Mouse (Mus musculus): Measurements from ENCODE around the gene Git1. TPM values are rescaled to one million over a fixed set of nuclear protein-coding genes. Genes with fewer than 3 reads are reported as not detected.

The Git1 gene
- polyA plus RNA-seq, 1 experiment: 53.2 TPM

DNA sequence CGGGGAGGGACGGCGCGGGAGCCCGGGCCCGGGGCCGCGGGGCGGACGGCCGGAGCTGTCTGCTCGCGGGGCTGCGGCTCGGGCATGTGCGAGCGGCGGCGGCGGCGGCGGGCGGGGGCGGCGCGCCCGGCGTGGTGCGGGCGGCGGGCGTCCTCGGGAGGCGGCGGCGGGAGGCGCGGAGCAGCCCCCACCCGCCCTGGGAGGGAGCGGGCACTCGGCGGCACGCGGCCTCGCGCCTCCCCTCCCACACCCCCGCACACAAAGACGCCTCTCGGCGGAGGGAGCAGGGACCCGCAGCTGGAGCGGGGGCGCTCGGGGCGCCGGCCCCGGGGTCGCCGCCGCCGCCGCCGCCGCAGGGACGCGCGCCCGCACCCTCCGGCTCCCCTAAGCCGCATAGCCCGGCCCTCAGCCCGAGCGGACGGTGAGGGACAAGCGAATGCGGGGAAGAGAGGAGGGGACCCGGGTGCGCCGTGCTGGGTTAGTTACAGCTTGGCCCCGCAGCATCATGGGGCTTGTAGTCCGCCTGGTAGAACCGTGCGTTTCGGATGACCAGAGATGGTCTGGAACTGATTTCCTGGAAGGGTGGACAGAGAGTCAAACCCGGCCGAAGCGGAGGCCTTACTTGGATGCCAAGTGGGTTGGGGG lies 3.6 kb upstream of the Git1 start, which contains the start of gene Ankrd13b:
Gene Ankrd13b, minus strand, starts transcription at position 88 of the 645 bp plus-strand sequence.
- Histone ChIP-seq H3K27ac (ENCODE audit: insufficient read depth, low read depth, low read length) (no peak within 1 kb of the TSS), H3K36me3 (ENCODE audit: control insufficient read depth, insufficient read depth, low read length) (no peaks in the 10 kb centered on the region), H3K4me3 (ENCODE audit: insufficient read depth, low read depth, low read length) (peak within 1 kb of the TSS; percentile 61), H3K27me3 (replicated peaks; ENCODE audit: control insufficient read depth, insufficient read depth, low read length) (no peaks in the 10 kb centered on the region), H3K4me1 (ENCODE audit: control insufficient read depth, insufficient read depth, low read length) (peaks cover 18% of the 10 kb centered on the region)
- TF ChIP-seq POLR2A (IDR thresholded peaks at IDR 0.05; ENCODE audit: low read depth, low read length): no peak
- no peak for TF ChIP-seq CTCF (conservative IDR thresholded peaks at IDR 0.05; ENCODE audit: insufficient read depth, insufficient read length, low read depth, low read length)
- DNase-seq: peak; percentile 81
- WGBS: 4% methylated on average over 80 of the region's 87 CpGs

- WGBS: 78% methylated on average over 6 of the region's 6 CpGs
- Histone ChIP-seq H3K4me3 (ENCODE audit: insufficient read depth, low read depth, low read length) (no peak overlapping the region), H3K4me1 (ENCODE audit: control insufficient read depth, insufficient read depth, low read length) (peaks cover 24% of the 10 kb centered on the region), H3K36me3 (ENCODE audit: control insufficient read depth, insufficient read depth, low read length) (no peaks in the 10 kb centered on the region), H3K27me3 (replicated peaks; ENCODE audit: control insufficient read depth, insufficient read depth, low read length) (no peaks in the 10 kb centered on the region), H3K27ac (ENCODE audit: insufficient read depth, low read depth, low read length) (no peak overlapping the region)
- DNase-seq: no peak
- no peak for TF ChIP-seq POLR2A (IDR thresholded peaks at IDR 0.05; ENCODE audit: low read depth, low read length)
- no peak for TF ChIP-seq CTCF (conservative IDR thresholded peaks at IDR 0.05; ENCODE audit: insufficient read depth, insufficient read length, low read depth, low read length)
Measured at GRCm38 (mm10) chr11:77490451-77490850, 2.9 kb upstream of the Git1 start.

GRCm38 (mm10) chr11:77491123-77491501 lies 2.2 kb upstream of the Git1 start:
- Histone ChIP-seq H3K4me3 (ENCODE audit: insufficient read depth, low read depth, low read length) (peak overlapping the region; percentile 5; the same call in 1 of the 2 replicates), H3K4me1 (ENCODE audit: control insufficient read depth, insufficient read depth, low read length) (peaks cover 24% of the 10 kb centered on the region), H3K27ac (ENCODE audit: insufficient read depth, low read depth, low read length) (no peak overlapping the region), H3K36me3 (ENCODE audit: control insufficient read depth, insufficient read depth, low read length) (no peaks in the 10 kb centered on the region), H3K27me3 (replicated peaks; ENCODE audit: control insufficient read depth, insufficient read depth, low read length) (no peaks in the 10 kb centered on the region)
- WGBS: under 1% methylated on average over 13 of the region's 13 CpGs
- TF ChIP-seq CTCF (conservative IDR thresholded peaks at IDR 0.05; ENCODE audit: insufficient read depth, insufficient read length, low read depth, low read length) (peak; percentile 93), POLR2A (IDR thresholded peaks at IDR 0.05; ENCODE audit: low read depth, low read length) (no peak)
- peak; percentile 89 for DNase-seq

- Histone ChIP-seq H3K27me3 (replicated peaks; ENCODE audit: control insufficient read depth, insufficient read depth, low read length) (no peaks in the 10 kb centered on the region), H3K27ac (ENCODE audit: insufficient read depth, low read depth, low read length) (no peak overlapping the region), H3K4me3 (ENCODE audit: insufficient read depth, low read depth, low read length) (peak overlapping the region; percentile 7; the same call in 1 of the 2 replicates), H3K4me1 (ENCODE audit: control insufficient read depth, insufficient read depth, low read length) (peaks cover 26% of the 10 kb centered on the region), H3K36me3 (ENCODE audit: control insufficient read depth, insufficient read depth, low read length) (no peaks in the 10 kb centered on the region)
- peak; percentile 62 for DNase-seq
- 2% methylated on average over 23 of the region's 23 CpGs for WGBS
- TF ChIP-seq CTCF (conservative IDR thresholded peaks at IDR 0.05; ENCODE audit: insufficient read depth, insufficient read length, low read depth, low read length): no peak
- TF ChIP-seq POLR2A (IDR thresholded peaks at IDR 0.05; ENCODE audit: low read depth, low read length): no peak
Measured at GRCm38 (mm10) chr11:77491502-77492291, 1.7 kb upstream of the Git1 start.

GRCm38 (mm10) chr11:77492311-77492871 lies 971 bp upstream of the Git1 start:
- no peak for TF ChIP-seq CTCF (conservative IDR thresholded peaks at IDR 0.05; ENCODE audit: insufficient read depth, insufficient read length, low read depth, low read length)
- TF ChIP-seq POLR2A (IDR thresholded peaks at IDR 0.05; ENCODE audit: low read depth, low read length): no peak
- WGBS: 2% methylated on average over 16 of the region's 18 CpGs
- Histone ChIP-seq H3K4me3 (ENCODE audit: insufficient read depth, low read depth, low read length) (peak overlapping the region; percentile 92), H3K4me1 (ENCODE audit: control insufficient read depth, insufficient read depth, low read length) (peaks cover 26% of the 10 kb centered on the region), H3K27me3 (replicated peaks; ENCODE audit: control insufficient read depth, insufficient read depth, low read length) (no peaks in the 10 kb centered on the region), H3K27ac (ENCODE audit: insufficient read depth, low read depth, low read length) (peak overlapping the region; percentile 97), H3K36me3 (ENCODE audit: control insufficient read depth, insufficient read depth, low read length) (no peaks in the 10 kb centered on the region)
- no peak for DNase-seq

GRCm38 (mm10) chr11:77492911-77493332 lies 440 bp upstream of the Git1 start:
- no peak for TF ChIP-seq POLR2A (IDR thresholded peaks at IDR 0.05; ENCODE audit: low read depth, low read length)
- TF ChIP-seq CTCF (conservative IDR thresholded peaks at IDR 0.05; ENCODE audit: insufficient read depth, insufficient read length, low read depth, low read length): peak; percentile 24; the same call in 1 of the 2 replicates
- Histone ChIP-seq H3K27ac (ENCODE audit: insufficient read depth, low read depth, low read length) (peak overlapping the region; percentile 97), H3K4me1 (ENCODE audit: control insufficient read depth, insufficient read depth, low read length) (peaks cover 30% of the 10 kb centered on the region), H3K36me3 (ENCODE audit: control insufficient read depth, insufficient read depth, low read length) (no peaks in the 10 kb centered on the region), H3K4me3 (ENCODE audit: insufficient read depth, low read depth, low read length) (peak overlapping the region; percentile 92), H3K27me3 (replicated peaks; ENCODE audit: control insufficient read depth, insufficient read depth, low read length) (no peaks in the 10 kb centered on the region)
- peak; percentile 97 for DNase-seq
- WGBS: under 1% methylated on average over 25 of the region's 32 CpGs

GRCm38 (mm10) chr11:77494344-77494676 lies 948 bp downstream of the Git1 start:
- TF ChIP-seq CTCF (conservative IDR thresholded peaks at IDR 0.05; ENCODE audit: insufficient read depth, insufficient read length, low read depth, low read length) (no peak), POLR2A (IDR thresholded peaks at IDR 0.05; ENCODE audit: low read depth, low read length) (no peak)
- WGBS: 18% methylated on average over 4 of the region's 4 CpGs
- Histone ChIP-seq H3K27me3 (replicated peaks; ENCODE audit: control insufficient read depth, insufficient read depth, low read length) (no peaks in the 10 kb centered on the region), H3K4me3 (ENCODE audit: insufficient read depth, low read depth, low read length) (peak overlapping the region; percentile 71), H3K27ac (ENCODE audit: insufficient read depth, low read depth, low read length) (peak overlapping the region; percentile 30), H3K36me3 (ENCODE audit: control insufficient read depth, insufficient read depth, low read length) (no peaks in the 10 kb centered on the region), H3K4me1 (ENCODE audit: control insufficient read depth, insufficient read depth, low read length) (peaks cover 36% of the 10 kb centered on the region)
- no peak for DNase-seq
